Comparison of ENCODE assay signal across 7 mouse cellular contexts in the genomic region with DNA sequence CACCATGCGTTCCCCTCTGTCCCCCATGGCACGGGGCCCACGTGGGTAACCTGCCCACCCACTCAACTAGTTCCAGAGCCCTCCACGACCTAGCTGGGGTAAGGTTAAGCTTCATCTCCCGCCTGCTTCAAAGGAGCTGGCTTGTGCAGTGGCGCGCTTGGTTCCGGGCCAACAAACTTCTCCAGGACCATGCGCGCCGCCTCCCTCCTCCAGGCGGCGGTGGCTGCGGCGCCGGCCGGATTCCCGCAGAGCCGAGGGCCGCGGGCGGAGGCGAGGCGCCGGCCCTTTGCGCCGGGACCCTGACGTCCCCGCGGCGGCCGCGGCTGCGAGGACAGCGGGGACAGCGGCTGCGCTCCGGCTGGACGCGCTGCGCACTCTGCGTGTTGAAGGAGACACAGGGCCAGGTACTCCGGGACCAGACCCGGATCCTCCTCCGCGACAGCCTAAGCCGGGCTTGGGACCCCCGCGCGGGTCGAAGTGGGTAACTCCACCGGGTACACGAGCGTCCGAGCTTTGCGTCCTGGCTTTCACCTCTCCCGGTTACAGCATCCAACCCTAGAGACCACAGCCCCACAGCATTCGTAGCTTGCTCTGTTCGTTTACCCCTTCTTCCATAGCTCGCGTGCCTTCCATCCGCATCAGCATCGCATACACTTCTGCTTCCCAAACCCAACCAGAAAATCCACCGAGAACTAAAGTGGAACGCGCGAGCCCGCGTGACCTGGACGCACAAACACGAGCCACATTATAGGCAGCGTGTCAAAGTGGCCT. TPM values are rescaled to one million over a fixed set of nuclear protein-coding genes. Genes with fewer than 3 reads are reported as not detected.
A peak's percentile ranks its signal among the peaks of the same experiment; 100 is the strongest.
DNase-seq lines count a peak whose midpoint lies in the region; ATAC-seq lines count a peak whose summit lies in the region.

No protein-coding gene starts in this region.

- ATAC-seq in embryonic facial prominence, embryonic 13.5 days (ENCODE audit: insufficient number of reproducible peaks, insufficient read depth, low FRiP score, low TSS enrichment, low read depth), result peak; percentile 69
- no peak for ATAC-seq in heart, embryonic 13.5 days (ENCODE audit: extremely low read depth, insufficient number of reproducible peaks, low FRiP score, low TSS enrichment)

- under 1% methylated on average over 72 of the region's 72 CpGs for WGBS in embryonic facial prominence, embryonic 13.5 days
- WGBS in heart, embryonic 13.5 days, result under 1% methylated on average over 51 of the region's 72 CpGs
- WGBS in macrophage (ENCODE audit: missing documents), result 2% methylated on average over 65 of the region's 72 CpGs

- peak overlapping the region; percentile 100 for H3K4me2 ChIP-seq in embryonic facial prominence, embryonic 13.5 days
- H3K4me2 ChIP-seq in heart, embryonic 13.5 days, result peak overlapping the region; percentile 98

- H3K27ac ChIP-seq in embryonic facial prominence, embryonic 13.5 days, result no peak overlapping the region
- H3K27ac ChIP-seq in heart, embryonic 13.5 days (replicated peaks), result no peak overlapping the region
- no peak overlapping the region for H3K27ac ChIP-seq in macrophage

- no peaks in the 10 kb centered on the region for H3K36me3 ChIP-seq in embryonic facial prominence, embryonic 13.5 days
- no peaks in the 10 kb centered on the region for H3K36me3 ChIP-seq in heart, embryonic 13.5 days
- H3K36me3 ChIP-seq in macrophage (ENCODE audit: inconsistent target), result no peaks in the 10 kb centered on the region

- peak overlapping the region; percentile 67 for H3K4me3 ChIP-seq in embryonic facial prominence, embryonic 13.5 days
- peak overlapping the region; percentile 63 for H3K4me3 ChIP-seq in heart, embryonic 13.5 days
- peak overlapping the region; percentile 10; the same call in 1 of the 2 replicates for H3K4me3 ChIP-seq in macrophage (ENCODE audit: inconsistent target)

- H3K4me1 ChIP-seq in embryonic facial prominence, embryonic 13.5 days, result peaks cover 9% of the 10 kb centered on the region; the same call in 1 of the 2 replicates
- peaks cover 14% of the 10 kb centered on the region for H3K4me1 ChIP-seq in heart, embryonic 13.5 days

- peak overlapping the region; percentile 75 for H3K9ac ChIP-seq in embryonic facial prominence, embryonic 13.5 days
- H3K9ac ChIP-seq in heart, embryonic 13.5 days, result peak overlapping the region; percentile 73

- peaks cover 66% of the 10 kb centered on the region for H3K27me3 ChIP-seq in embryonic facial prominence, embryonic 13.5 days
- H3K27me3 ChIP-seq in heart, embryonic 13.5 days (replicated peaks), result peaks cover 64% of the 10 kb centered on the region

- no peaks in the 10 kb centered on the region for H3K9me3 ChIP-seq in embryonic facial prominence, embryonic 13.5 days
- H3K9me3 ChIP-seq in heart, embryonic 13.5 days, result no peaks in the 10 kb centered on the region

- DNase-seq in urinary bladder, postnatal 4 days (ENCODE audit: low spot score in 2 of 2), result peak; percentile 31 to 64
- DNase-seq in urinary bladder, postnatal 10 days (ENCODE audit: low spot score), result no peak
- DNase-seq in layer of hippocampus, postnatal 10 days (ENCODE audit: low spot score in 2 of 2), result peak; percentile 45 to 63
- peak; percentile 15 for DNase-seq in skeletal muscle tissue, adult 2 months (ENCODE audit: low read depth, low spot score)

- no peaks in the 10 kb centered on the region for H3K79me2 ChIP-seq in macrophage (ENCODE audit: inconsistent target)

RNA-seq across cellular contexts. Expression of gene Col19a1, which starts 0.7 kb away (rescaled TPM):
- polyA plus RNA-seq in embryonic facial prominence, embryonic 13.5 days (2015; fragmentation: Nextera tagmentation; extraction: Ambion mirVana), result 1.8 and 2.4 TPM in 2 replicates
- 0.08 TPM in 1 of 2 replicates, not detected in the other for polyA plus RNA-seq in heart, embryonic 13.5 days (2015; fragmentation: Nextera tagmentation; extraction: Ambion mirVana)
- 10 to 100 TPM; 29.1 to 30.1 TPM for total RNA-seq in layer of hippocampus, postnatal 10 days (2021)
- total RNA-seq in macrophage (2018; cell fraction: chromatin; rRNA removed), result 1 to 10 TPM in 9 of 26 experiments, under 1 TPM in 13, not detected in 4; 0.26 to 6.6 (median 0.67) TPM
- total RNA-seq in macrophage (2018; cell fraction: cytosol; rRNA removed), result under 1 TPM in 18 of 26 experiments, not detected in 8; 0.03 to 0.17 (median 0.07) TPM
- 1 to 10 TPM in 5 of 26 experiments, under 1 TPM in 19, not detected in 2; 0.09 to 2.5 (median 0.43) TPM for total RNA-seq in macrophage (2018; cell fraction: nucleus; rRNA removed)
- 0.06 to 0.11 TPM in 2 of 3 replicates, not detected in the other for polyA plus RNA-seq in macrophage (2018)

Comparison
In these comparisons a context has a peak if more than half of its experiments do, and no peak if none do; other contexts are left out.
1. H3K4me3 ChIP-seq: peak in every context shown above with its lines; median percentile 67 in embryonic facial prominence, embryonic 13.5 days; 63 in heart, embryonic 13.5 days; 10 in macrophage.